Mouse (Mus musculus): ENCODE data around the gene Mfap5. TPM values are rescaled to one million over a fixed set of nuclear protein-coding genes. Genes with fewer than 3 reads are reported as not detected.

Gene Mfap5
- polyA plus RNA-seq (2014; fragmentation: Illumina TruSeq; extraction: RNeasy Lipid Tissue Mini Kit (QIAGEN cat#74804); ENCODE audit: low read depth, low replicate concordance) = 3.4 TPM

GRCm38 (mm10) chr6:122505545-122505944, at the start of gene Mfap5:
Mfap5 (plus strand) TSS chr6:122505845.

GRCm38 (mm10) chr6:122498661-122499060, 7.0 kb upstream of the Mfap5 start, which contains the start of gene Rimklb:
Rimklb (minus strand) TSS chr6:122498761.

DNA sequence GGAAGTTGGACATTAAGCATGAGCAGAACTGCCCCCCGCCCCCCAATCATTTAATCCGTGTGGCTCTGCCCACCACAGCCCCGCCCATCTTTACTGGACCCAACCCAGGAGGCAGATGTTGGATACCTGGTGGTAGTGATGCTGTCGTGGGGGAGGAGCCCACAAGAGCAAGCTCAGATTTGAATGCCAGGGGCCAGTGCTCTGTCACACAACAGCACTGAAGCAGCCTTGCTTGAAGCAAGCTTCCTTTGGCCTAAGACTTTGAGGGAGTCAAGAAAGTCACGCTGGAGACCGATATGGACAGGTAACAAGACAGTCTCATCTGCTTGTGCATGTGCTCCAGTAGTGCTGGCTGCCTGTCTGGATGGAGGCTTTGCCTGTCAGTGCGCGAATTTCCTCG, 48.0 kb downstream of the Mfap5 start, which contains the start of gene Aicda:
Gene Aicda (plus strand): TSS at position 196 of the 400 bp plus-strand sequence.

Other genes with a start within 250 kb of the Mfap5 start
- gene Klrg1, start 223.0 kb upstream of the Mfap5 start, polyA plus RNA-seq (2014; fragmentation: Illumina TruSeq; extraction: RNeasy Lipid Tissue Mini Kit (QIAGEN cat#74804); ENCODE audit: low read depth, low replicate concordance) = not detected
- 229 TPM for gene M6pr, start 197.1 kb upstream of the Mfap5 start, polyA plus RNA-seq (2014; fragmentation: Illumina TruSeq; extraction: RNeasy Lipid Tissue Mini Kit (QIAGEN cat#74804); ENCODE audit: low read depth, low replicate concordance)
- 5.6 TPM for gene Phc1, start 165.3 kb upstream of the Mfap5 start, polyA plus RNA-seq (2014; fragmentation: Illumina TruSeq; extraction: RNeasy Lipid Tissue Mini Kit (QIAGEN cat#74804); ENCODE audit: low read depth, low replicate concordance)
- 0.77 TPM for gene Rimklb, start 7.1 kb upstream of the Mfap5 start, polyA plus RNA-seq (2014; fragmentation: Illumina TruSeq; extraction: RNeasy Lipid Tissue Mini Kit (QIAGEN cat#74804); ENCODE audit: low read depth, low replicate concordance)
- gene Aicda, start 48.0 kb downstream of the Mfap5 start, polyA plus RNA-seq (2014; fragmentation: Illumina TruSeq; extraction: RNeasy Lipid Tissue Mini Kit (QIAGEN cat#74804); ENCODE audit: low read depth, low replicate concordance) = not detected
- gene Apobec1, start 96.6 kb downstream of the Mfap5 start, polyA plus RNA-seq (2014; fragmentation: Illumina TruSeq; extraction: RNeasy Lipid Tissue Mini Kit (QIAGEN cat#74804); ENCODE audit: low read depth, low replicate concordance) = 6.1 TPM
- not detected for gene Gdf3, start 104.2 kb downstream of the Mfap5 start, polyA plus RNA-seq (2014; fragmentation: Illumina TruSeq; extraction: RNeasy Lipid Tissue Mini Kit (QIAGEN cat#74804); ENCODE audit: low read depth, low replicate concordance)
- not detected for gene Dppa3, start 120.6 kb downstream of the Mfap5 start, polyA plus RNA-seq (2014; fragmentation: Illumina TruSeq; extraction: RNeasy Lipid Tissue Mini Kit (QIAGEN cat#74804); ENCODE audit: low read depth, low replicate concordance)
- not detected for gene Nanog, start 201.6 kb downstream of the Mfap5 start, polyA plus RNA-seq (2014; fragmentation: Illumina TruSeq; extraction: RNeasy Lipid Tissue Mini Kit (QIAGEN cat#74804); ENCODE audit: low read depth, low replicate concordance)

Data from kidney, adult 10 weeks (tissue).